Mouse (Mus musculus): Measurements from ENCODE around the gene Pepd. TPM values are rescaled to one million over a fixed set of nuclear protein-coding genes. Genes with fewer than 3 reads are reported as not detected.

Gene Pepd
- polyA plus RNA-seq, 1 experiment from 2014 or later, result 75.2 TPM

- Histone ChIP-seq H3K9me3 (replicated peaks) (no peaks in the 10 kb centered on the region), H3K4me1 (peaks cover 13% of the 10 kb centered on the region), H3K4me3 (no peak overlapping the region), H3K27ac (no peak overlapping the region), H3K27me3 (ENCODE audit: low read depth, poor library complexity, severe bottlenecking) (peaks cover 6% of the 10 kb centered on the region; the same call in 1 of the 2 replicates), H3K36me3 (no peaks in the 10 kb centered on the region)
- 87% methylated on average over 5 of the region's 5 CpGs for WGBS
- DNase-seq (ENCODE audit: low spot score), result no peak
Measured at GRCm38 (mm10) chr7:35090550-35090949, 178.4 kb downstream of the Pepd start.

Small RNA genes lying within 50 kb of the gene (microRNA-seq; reads per million reads assigned to microRNA genes)
- not detected for gene Gm25033

Other genes starting within 250 kb of the Pepd start
- 2.6 and 3.3 TPM in 2 replicates for gene Chst8, start 99.7 kb upstream of the Pepd start, polyA plus RNA-seq (2016; fragmentation: Nextera tagmentation; extraction: Ambion mirVana)
- gene Cebpg, start 144.2 kb downstream of the Pepd start, polyA plus RNA-seq (2016; fragmentation: Nextera tagmentation; extraction: Ambion mirVana), result 40.3 and 44.9 TPM in 2 replicates
- 0.25 and 0.40 TPM in 2 replicates for gene Cebpa, start 206.9 kb downstream of the Pepd start, polyA plus RNA-seq (2016; fragmentation: Nextera tagmentation; extraction: Ambion mirVana)